ENCODE assay signal across 10 mouse cellular contexts in the genomic region with DNA sequence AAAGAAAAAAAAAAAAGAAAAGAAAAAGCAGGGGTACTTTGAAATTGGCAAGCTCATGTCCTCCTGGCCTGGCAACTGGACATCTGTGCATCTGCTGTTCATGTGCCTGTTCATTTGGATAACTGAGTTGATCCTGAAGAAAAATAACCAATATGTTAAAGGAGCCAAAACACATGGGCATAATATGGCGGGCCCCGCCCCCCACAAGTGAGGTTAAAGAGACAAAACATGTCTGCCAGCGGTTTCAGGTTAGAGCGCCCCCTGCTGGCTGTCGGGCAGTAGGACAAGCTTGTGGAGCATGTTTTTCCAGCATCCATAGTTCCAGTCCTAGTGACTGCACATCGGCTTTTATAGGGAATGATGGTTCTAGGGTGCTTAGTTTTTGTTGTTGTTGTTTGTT. TPM values are rescaled to one million over a fixed set of nuclear protein-coding genes. Genes with fewer than 3 reads are reported as not detected.
DNase-seq lines count a peak whose midpoint lies in the region; ATAC-seq and TF ChIP-seq lines count a peak whose summit lies in the region.
"Had no signal": no experiment of that assay in that cellular context is flagged by ENCODE, and none has a peak within 500 bp of the region (broad histone marks: within the 10 kb centered on the region; RNA-seq: fewer than 3 reads in every experiment).

No protein-coding gene starts in this region.

- ATAC-seq in megakaryocyte, adult 5-6 weeks (ENCODE audit: poor library complexity, severe bottlenecking): peak; percentile 25
- no peak for ATAC-seq in stomach, postnatal 0 days (ENCODE audit: low FRiP score, low TSS enrichment)

- peak; percentile 92 for DNase-seq in heart, adult 11 months
- DNase-seq in heart, adult 8-10 months (ENCODE audit: low spot score): no peak
- peak; percentile 78 for DNase-seq in A20 (ENCODE audit: low read depth, low spot score)
- DNase-seq in adrenal gland, adult 8-10 months: peak; percentile 60
- DNase-seq in embryonic facial prominence, embryonic 10.5 days (ENCODE audit: low spot score): peak; percentile 87
- peak in 1 of 2 experiments; percentile 42 for DNase-seq in layer of hippocampus, adult 2 months (ENCODE audit: low spot score in 2 of 2)
- DNase-seq in stomach, postnatal 0 days (ENCODE audit: low spot score): peak; percentile 87

- TF ChIP-seq CTCF in layer of hippocampus, adult 2 months (conservative IDR thresholded peaks at IDR 0.05): peak; percentile 90
- TF ChIP-seq CTCF in stomach, postnatal 0 days (IDR thresholded peaks at IDR 0.05; ENCODE audit: low read depth): peak; percentile 90

- no peaks in the 10 kb centered on the region for H3K9me3 ChIP-seq in embryonic facial prominence, embryonic 10.5 days
- no peaks in the 10 kb centered on the region for H3K9me3 ChIP-seq in stomach, postnatal 0 days (ENCODE audit: control insufficient read depth, low read length)
- H3K9me3 ChIP-seq: embryonic facial prominence, embryonic 13.5 days; midbrain, embryonic 12.5 days had no signal

- peaks cover 19% of the 10 kb centered on the region for H3K4me1 ChIP-seq in embryonic facial prominence, embryonic 10.5 days
- H3K4me1 ChIP-seq in stomach, postnatal 0 days (replicated peaks; ENCODE audit: control insufficient read depth, insufficient read depth): 0 out of 2 replicates have a peak, but pooled peaks cover 3% of the 10 kb centered on the region

- H3K27me3 ChIP-seq in embryonic facial prominence, embryonic 10.5 days (replicated peaks; ENCODE audit: low read depth, poor library complexity, severe bottlenecking): no peaks in the 10 kb centered on the region
- H3K27me3 ChIP-seq in stomach, postnatal 0 days (ENCODE audit: control insufficient read depth, insufficient read depth, low read length): no peaks in the 10 kb centered on the region
- H3K27me3 ChIP-seq: embryonic facial prominence, embryonic 13.5 days had no signal

- H3K36me3 ChIP-seq in embryonic facial prominence, embryonic 10.5 days (replicated peaks): peaks cover 42% of the 10 kb centered on the region
- peaks cover 10% of the 10 kb centered on the region; the same call in 1 of the 2 replicates for H3K36me3 ChIP-seq in stomach, postnatal 0 days (ENCODE audit: control insufficient read depth, insufficient read depth, low read length)

- no peak overlapping the region for H3K9ac ChIP-seq in stomach, postnatal 0 days (ENCODE audit: low read length)
- H3K9ac ChIP-seq: embryonic facial prominence, embryonic 13.5 days; midbrain, embryonic 12.5 days had no signal

- no peak overlapping the region for H3K27ac ChIP-seq in embryonic facial prominence, embryonic 10.5 days (replicated peaks)
- H3K27ac ChIP-seq in layer of hippocampus, adult 2 months: no peak overlapping the region
- H3K27ac ChIP-seq in stomach, postnatal 0 days (replicated peaks): no peak overlapping the region
- H3K27ac ChIP-seq: embryonic facial prominence, embryonic 13.5 days; midbrain, embryonic 12.5 days had no signal

- TF ChIP-seq EP300 in stomach, postnatal 0 days (optimal IDR thresholded peaks at IDR 0.05): no peak

- H3K4me3 ChIP-seq in embryonic facial prominence, embryonic 10.5 days: no peak overlapping the region
- H3K4me3 ChIP-seq in layer of hippocampus, adult 2 months: no peak overlapping the region
- no peak overlapping the region for H3K4me3 ChIP-seq in stomach, postnatal 0 days (ENCODE audit: low read depth, low read length)
- H3K4me3 ChIP-seq: embryonic facial prominence, embryonic 13.5 days; midbrain, embryonic 12.5 days had no signal

- H3K4me2 ChIP-seq in stomach, postnatal 0 days (replicated peaks; ENCODE audit: low read depth): no peak overlapping the region
- H3K4me2 ChIP-seq: embryonic facial prominence, embryonic 13.5 days; midbrain, embryonic 12.5 days had no signal

- WGBS in embryonic facial prominence, embryonic 10.5 days: 20% methylated on average over 6 of the region's 6 CpGs
- WGBS in stomach, postnatal 0 days: 29% methylated on average over 6 of the region's 6 CpGs

RNA-seq across cellular contexts. Expression of gene Taldo1, which starts 2.8 kb away (rescaled TPM):
- total RNA-seq in heart, adult 8-10 months (2022): 100 to 1,000 TPM; 107 to 115 (median 110) TPM
- total RNA-seq in adrenal gland, adult 8-10 months (2022): 100 to 1,000 TPM; 429 to 671 (median 576) TPM
- 297 and 299 TPM in 2 replicates for polyA plus RNA-seq in embryonic facial prominence, embryonic 10.5 days (2016; fragmentation: Nextera tagmentation; extraction: Ambion mirVana)
- 100 to 1,000 TPM; 111 to 114 TPM for total RNA-seq in layer of hippocampus, adult 2 months (2021)
- total RNA-seq in megakaryocyte, adult 5-6 weeks (2015): 197 and 213 TPM in 2 replicates
- 795 and 884 TPM in 2 replicates for total RNA-seq in megakaryocyte, adult 5-6 weeks (2017)
- 459 and 468 TPM in 2 replicates for polyA plus RNA-seq in stomach, postnatal 0 days (2015; fragmentation: Nextera tagmentation; extraction: Ambion mirVana)

RNA-seq across cellular contexts. Expression of gene Gatd1, which starts 19.2 kb away (rescaled TPM):
- total RNA-seq in heart, adult 8-10 months (2022): 10 to 100 TPM; 13.3 to 16.0 (median 14.8) TPM
- 10 to 100 TPM; 38.9 to 52.2 (median 47.6) TPM for total RNA-seq in adrenal gland, adult 8-10 months (2022)
- 48.5 and 50.8 TPM in 2 replicates for polyA plus RNA-seq in embryonic facial prominence, embryonic 10.5 days (2016; fragmentation: Nextera tagmentation; extraction: Ambion mirVana)
- total RNA-seq in layer of hippocampus, adult 2 months (2021): 10 to 100 TPM; 42.1 to 45.1 TPM
- total RNA-seq in megakaryocyte, adult 5-6 weeks (2015): 22.8 and 26.4 TPM in 2 replicates
- total RNA-seq in megakaryocyte, adult 5-6 weeks (2017): 12.9 and 13.1 TPM in 2 replicates
- polyA plus RNA-seq in stomach, postnatal 0 days (2015; fragmentation: Nextera tagmentation; extraction: Ambion mirVana): 30.8 and 33.8 TPM in 2 replicates

RNA-seq across cellular contexts. Expression of gene Cend1, which starts 34.5 kb away (rescaled TPM):
- total RNA-seq in heart, adult 8-10 months (2022): 1 to 10 TPM in 3 of 4 experiments, under 1 TPM in 1; 0.78 to 1.7 (median 1.4) TPM
- total RNA-seq in adrenal gland, adult 8-10 months (2022): 1 to 10 TPM; 1.5 to 2.6 (median 2.1) TPM
- 7.7 and 8.4 TPM in 2 replicates for polyA plus RNA-seq in embryonic facial prominence, embryonic 10.5 days (2016; fragmentation: Nextera tagmentation; extraction: Ambion mirVana)
- total RNA-seq in layer of hippocampus, adult 2 months (2021): 100 to 1,000 TPM; 251 to 263 TPM
- total RNA-seq in megakaryocyte, adult 5-6 weeks (2015): 0.18 TPM in 1 of 2 replicates, not detected in the other
- not detected in 2 replicates for total RNA-seq in megakaryocyte, adult 5-6 weeks (2017)
- 2.0 and 2.5 TPM in 2 replicates for polyA plus RNA-seq in stomach, postnatal 0 days (2015; fragmentation: Nextera tagmentation; extraction: Ambion mirVana)

RNA-seq across cellular contexts. Expression of gene Slc25a22, which starts 42.9 kb away (rescaled TPM):
- 10 to 100 TPM; 44.3 to 76.1 (median 66.5) TPM for total RNA-seq in heart, adult 8-10 months (2022)
- total RNA-seq in adrenal gland, adult 8-10 months (2022): 100 to 1,000 TPM in 3 of 4 experiments, 10 to 100 TPM in 1; 86.7 to 109 (median 104) TPM
- 49.3 and 52.2 TPM in 2 replicates for polyA plus RNA-seq in embryonic facial prominence, embryonic 10.5 days (2016; fragmentation: Nextera tagmentation; extraction: Ambion mirVana)
- total RNA-seq in layer of hippocampus, adult 2 months (2021): 100 to 1,000 TPM; 338 to 343 TPM
- total RNA-seq in megakaryocyte, adult 5-6 weeks (2015): 14.6 and 15.0 TPM in 2 replicates
- total RNA-seq in megakaryocyte, adult 5-6 weeks (2017): 3.2 and 6.4 TPM in 2 replicates
- 17.2 and 17.6 TPM in 2 replicates for polyA plus RNA-seq in stomach, postnatal 0 days (2015; fragmentation: Nextera tagmentation; extraction: Ambion mirVana)

RNA-seq across cellular contexts. Expression of gene Pidd1, which starts 49.1 kb away (rescaled TPM):
- total RNA-seq in heart, adult 8-10 months (2022): under 1 TPM; 0.32 to 0.62 (median 0.44) TPM
- total RNA-seq in adrenal gland, adult 8-10 months (2022): 1 to 10 TPM; 1.0 to 2.3 (median 1.4) TPM
- polyA plus RNA-seq in embryonic facial prominence, embryonic 10.5 days (2016; fragmentation: Nextera tagmentation; extraction: Ambion mirVana): 24.9 and 26.0 TPM in 2 replicates
- total RNA-seq in layer of hippocampus, adult 2 months (2021): 1 to 10 TPM; 1.1 to 1.7 TPM
- total RNA-seq in megakaryocyte, adult 5-6 weeks (2015): 7.1 and 8.1 TPM in 2 replicates
- total RNA-seq in megakaryocyte, adult 5-6 weeks (2017): 6.1 and 10.5 TPM in 2 replicates
- polyA plus RNA-seq in stomach, postnatal 0 days (2015; fragmentation: Nextera tagmentation; extraction: Ambion mirVana): 1.8 and 2.0 TPM in 2 replicates

Comparison
In these comparisons a context has a peak if more than half of its experiments do, and no peak if none do; other contexts are left out.
1. RNA of gene Cend1, which starts 34.5 kb away (total RNA-seq): 251 to 263 TPM in layer of hippocampus, adult 2 months; 1.5 to 2.6 TPM in adrenal gland, adult 8-10 months, 0.78 to 1.7 TPM in heart, adult 8-10 months and 0.18 TPM in megakaryocyte, adult 5-6 weeks; every median in the first group is over 10 times any median in the second.